8 mouse cellular contexts compared by ENCODE assay signal in the genomic region with DNA sequence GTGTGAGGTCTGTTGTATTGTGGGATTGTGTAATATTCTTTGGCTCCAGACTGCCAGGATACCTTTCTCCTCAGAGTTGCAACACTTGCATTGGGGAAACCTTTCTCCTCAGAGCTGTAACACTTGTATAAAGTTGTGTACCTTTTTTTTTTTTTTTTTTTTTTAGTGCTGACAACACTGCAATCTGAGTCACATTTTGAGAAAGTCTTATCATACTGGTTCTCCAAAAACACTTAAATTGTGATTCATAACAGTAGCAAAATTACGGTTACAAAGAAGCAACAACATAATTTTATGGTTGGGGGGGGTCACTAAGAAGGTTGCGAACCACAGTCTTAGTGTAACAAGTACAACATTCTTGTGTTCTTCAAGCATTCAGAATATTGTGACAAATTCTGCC. TPM values are rescaled to one million over a fixed set of nuclear protein-coding genes. Genes with fewer than 3 reads are reported as not detected.
DNase-seq lines count a peak whose midpoint lies in the region; ATAC-seq and TF ChIP-seq lines count a peak whose summit lies in the region.

Fancl (plus strand) TSS at position 165 of the 400 bp plus-strand sequence.

- no peak for TF ChIP-seq POLR2A in limb, embryonic 14.5 days (IDR thresholded peaks at IDR 0.05; ENCODE audit: borderline replicate concordance, extremely low read depth, insufficient read depth, insufficient read length)

- peak within 1 kb of the TSS; percentile 73 for H3K4me2 ChIP-seq in heart, embryonic 12.5 days
- H3K4me2 ChIP-seq in limb, embryonic 14.5 days (replicated peaks; ENCODE audit: low read depth, low read length, severe bottlenecking), result peak within 1 kb of the TSS; percentile 59
- peak within 1 kb of the TSS; percentile 55 for H3K4me2 ChIP-seq in stomach, embryonic 14.5 days (replicated peaks; ENCODE audit: low read depth, low read length)

- no peak for TF ChIP-seq CTCF in E14TG2a.4 (conservative IDR thresholded peaks at IDR 0.05; ENCODE audit: low read length)

- no peak for DNase-seq in heart, adult 9 months (ENCODE audit: low spot score in 2 of 2)
- peak; percentile 8 for DNase-seq in fat pad, adult 2 months (ENCODE audit: extremely low read depth, low read depth, low spot score)
- no peak for DNase-seq in limb, embryonic 14.5 days (ENCODE audit: low spot score)
- no peak for DNase-seq in cerebellum, postnatal 10 days
- DNase-seq in left cerebral cortex, postnatal 10 days (ENCODE audit: extremely low spot score in 1 of 2, low spot score in 2 of 2), result no peak

- H3K9ac ChIP-seq in heart, embryonic 12.5 days, result peak within 1 kb of the TSS; percentile 75
- peak within 1 kb of the TSS; percentile 89 for H3K9ac ChIP-seq in limb, embryonic 14.5 days (ENCODE audit: low read depth, low read length, severe bottlenecking)
- peak within 1 kb of the TSS; percentile 69; the same call in 1 of the 2 replicates for H3K9ac ChIP-seq in stomach, embryonic 14.5 days (replicated peaks; ENCODE audit: low read depth, low read length)

- no peaks in the 10 kb centered on the region for H3K36me3 ChIP-seq in heart, embryonic 12.5 days
- H3K36me3 ChIP-seq in E14TG2a.4 (ENCODE audit: insufficient read depth, low read length), result no peaks in the 10 kb centered on the region
- no peaks in the 10 kb centered on the region for H3K36me3 ChIP-seq in limb, embryonic 14.5 days (ENCODE audit: control insufficient read depth, insufficient read depth, low read length)
- H3K36me3 ChIP-seq in stomach, embryonic 14.5 days (ENCODE audit: control insufficient read depth, insufficient read depth, low read length), result no peaks in the 10 kb centered on the region

- H3K4me3 ChIP-seq in heart, embryonic 12.5 days, result peak within 1 kb of the TSS; percentile 58
- peak within 1 kb of the TSS; percentile 87 for H3K4me3 ChIP-seq in E14TG2a.4 (replicated peaks; ENCODE audit: low read length)
- peak within 1 kb of the TSS; percentile 73 for H3K4me3 ChIP-seq in limb, embryonic 14.5 days (replicated peaks; ENCODE audit: low read length)
- peak within 1 kb of the TSS; percentile 78 for H3K4me3 ChIP-seq in stomach, embryonic 14.5 days (ENCODE audit: low read depth, low read length)

- H3K9me3 ChIP-seq in heart, embryonic 12.5 days (replicated peaks), result no peaks in the 10 kb centered on the region
- H3K9me3 ChIP-seq in E14TG2a.4 (ENCODE audit: low read length), result no peaks in the 10 kb centered on the region
- no peaks in the 10 kb centered on the region for H3K9me3 ChIP-seq in limb, embryonic 14.5 days (ENCODE audit: control insufficient read depth, low read length)
- no peaks in the 10 kb centered on the region for H3K9me3 ChIP-seq in stomach, embryonic 14.5 days (ENCODE audit: control insufficient read depth, low read depth, low read length)

- 0 out of 2 replicates have a peak, but pooled peaks cover 2% of the 10 kb centered on the region for H3K4me1 ChIP-seq in heart, embryonic 12.5 days (replicated peaks)
- H3K4me1 ChIP-seq in E14TG2a.4 (replicated peaks; ENCODE audit: low read depth, low read length), result peaks cover 28% of the 10 kb centered on the region
- H3K4me1 ChIP-seq in limb, embryonic 14.5 days (ENCODE audit: control insufficient read depth, insufficient read depth, low read length), result peaks cover 3% of the 10 kb centered on the region; the same call in 1 of the 2 replicates
- H3K4me1 ChIP-seq in stomach, embryonic 14.5 days (ENCODE audit: control insufficient read depth, insufficient read depth, low read length), result peaks cover 6% of the 10 kb centered on the region; the same call in 1 of the 2 replicates

- peak within 1 kb of the TSS; percentile 55 for H3K27ac ChIP-seq in heart, embryonic 12.5 days (ENCODE audit: poor library complexity, severe bottlenecking)
- peak within 1 kb of the TSS; percentile 92 for H3K27ac ChIP-seq in limb, embryonic 14.5 days (replicated peaks; ENCODE audit: low read depth, low read length)
- peak within 1 kb of the TSS; percentile 79 for H3K27ac ChIP-seq in stomach, embryonic 14.5 days (ENCODE audit: low read length)

- no peak for ATAC-seq in heart, embryonic 12.5 days (ENCODE audit: insufficient number of reproducible peaks, low FRiP score)
- ATAC-seq in limb, embryonic 14.5 days (ENCODE audit: low FRiP score, low read depth), result no peak
- no peak for ATAC-seq in stomach, embryonic 14.5 days (ENCODE audit: insufficient number of reproducible peaks, insufficient read depth, low FRiP score, low read depth)

- intact Hi-C loops in left cerebral cortex, postnatal 10 days (cut with DNase I), result no loop called here

- no peaks in the 10 kb centered on the region for H3K27me3 ChIP-seq in heart, embryonic 12.5 days (replicated peaks)
- no peaks in the 10 kb centered on the region for H3K27me3 ChIP-seq in E14TG2a.4 (ENCODE audit: insufficient read depth, low read length)
- H3K27me3 ChIP-seq in limb, embryonic 14.5 days (ENCODE audit: control insufficient read depth, insufficient read depth, low read length), result no peaks in the 10 kb centered on the region
- H3K27me3 ChIP-seq in stomach, embryonic 14.5 days (ENCODE audit: control insufficient read depth, insufficient read depth, low read length), result no peaks in the 10 kb centered on the region

- 93% methylated on average over 2 of the region's 2 CpGs for WGBS in heart, embryonic 12.5 days
- 94% methylated on average over 2 of the region's 2 CpGs for WGBS in limb, embryonic 14.5 days
- whole genome bisulfite sequencing in stomach, embryonic 14.5 days, result 92% methylated on average over 2 of the region's 2 CpGs

RNA-seq across cellular contexts. Expression of gene Fancl, which starts in this region (rescaled TPM):
- polyA plus RNA-seq in heart, embryonic 12.5 days (2016; fragmentation: Nextera tagmentation; extraction: Ambion mirVana), result 24.6 and 26.5 TPM in 2 replicates
- polyA plus RNA-seq in limb, embryonic 14.5 days (2012; rRNA removed), result 10.7 and 15.2 TPM in 2 replicates
- polyA plus RNA-seq in limb, embryonic 14.5 days (2014; fragmentation: Nextera tagmentation; extraction: Ambion mirVana), result 22.3 and 24.7 TPM in 2 replicates
- polyA plus RNA-seq in stomach, embryonic 14.5 days (2014; fragmentation: Nextera tagmentation; extraction: Ambion mirVana), result 30.9 and 34.8 TPM in 2 replicates
- total RNA-seq in left cerebral cortex, postnatal 10 days (2021), result 10 to 100 TPM in 1 of 2 experiments, 1 to 10 TPM in 1; 8.8 to 12.1 TPM
